Mouse (Mus musculus) stomach, postnatal 0 days (tissue): ENCODE data around the gene Abcb6. TPM values are rescaled to one million over a fixed set of nuclear protein-coding genes. Genes with fewer than 3 reads are reported as not detected.

Source experiments
- ATAC-seq: fragments of 200-750 bp; cut with Nextera tagmentation; 2 replicates; pipeline ENCODE4 v1.8.0; 2017; ENCODE audit not compliant: low FRiP score, low TSS enrichment
- DNase-seq: peaks from one replicate; pipeline ENCODE4 v3.0.0-alpha.2; 2016; ENCODE audit warnings: low spot score
- H3K27ac ChIP-seq: fragments of 300-500 bp; sonication (generic); replicated peaks from 2 replicates; pipeline ENCODE4 v1.5.1; 2014; ENCODE audit warnings: mild to moderate bottlenecking, control low read depth
- H3K27me3 ChIP-seq: fragments of 300-500 bp; sonication (generic); 2 replicates; pipeline ENCODE4 v1.6.1; 2014; ENCODE audit warnings: low read length; ENCODE audit not compliant: control insufficient read depth, insufficient read depth
- H3K36me3 ChIP-seq: fragments of 300-500 bp; sonication (generic); 2 replicates; pipeline ENCODE4 v1.6.1; 2014; ENCODE audit warnings: low read length, mixed read lengths; ENCODE audit not compliant: control insufficient read depth, insufficient read depth
- H3K4me1 ChIP-seq: fragments of 300-500 bp; sonication (generic); replicated peaks from 2 replicates; pipeline ENCODE4 v1.6.1; 2014; ENCODE audit warnings: antibody characterized with exemption; ENCODE audit not compliant: control insufficient read depth, insufficient read depth
- H3K4me2 ChIP-seq: fragments of 300-500 bp; sonication (generic); replicated peaks from 2 replicates; pipeline ENCODE4 v1.6.1; 2014; ENCODE audit warnings: low read depth, mild to moderate bottlenecking, control low read depth, moderate library complexity
- H3K4me3 ChIP-seq: fragments of 300-500 bp; sonication (generic); 2 replicates; pipeline ENCODE4 v1.5.1; 2014; ENCODE audit warnings: low read depth, low read length, control low read depth
- H3K9ac ChIP-seq: fragments of 300-500 bp; sonication (generic); 2 replicates; pipeline ENCODE4 v1.6.1; 2014; ENCODE audit warnings: mild to moderate bottlenecking, low read length, control low read depth, mixed read lengths
- H3K9me3 ChIP-seq: fragments of 300-500 bp; sonication (generic); 2 replicates; pipeline ENCODE4 v1.6.1; 2016; ENCODE audit warnings: low read length; ENCODE audit not compliant: control insufficient read depth
- CTCF ChIP-seq: IDR thresholded peaks from 2 replicates; pipeline ENCODE4 v1.5.1; 2016; ENCODE audit warnings: antibody characterized with exemption, low read depth, mild to moderate bottlenecking, moderate library complexity
- EP300 ChIP-seq: optimal IDR thresholded peaks from 2 replicates; pipeline ENCODE3; 2016; ENCODE audit warnings: antibody characterized with exemption
- WGBS: fragments of 180-500 bp; shearing (Covaris S2); extraction: QIAGEN DNeasy Blood & Tissue Kit; methylation state at CpG from one replicate; pipeline ENCODE4 v1.1.7; 2014; 5-methylcytosine and 5-hydroxymethylcytosine counted together
- polyA plus RNA-seq: library from polyadenylated mRNA; unstranded; fragments of >200 nt; fragmentation: Nextera tagmentation; extraction: Ambion mirVana; gene quantifications from 2 replicates; pipeline ENCODE4 v1.2.1, GENCODE M21; 2015

Abcb6 gene
- polyA plus RNA-seq, 1 experiment from 2014 or later = 20.9 TPM

- no peak for TF ChIP-seq EP300
- no peak for TF ChIP-seq CTCF
- Histone ChIP-seq H3K9ac (peak overlapping the region; percentile 96), H3K9me3 (no peaks in the 10 kb centered on the region), H3K36me3 (peaks cover 9% of the 10 kb centered on the region; the same call in 1 of the 2 replicates), H3K4me1 (no peaks in the 10 kb centered on the region; the same call in 1 of the 2 replicates), H3K4me3 (peak overlapping the region; percentile 91), H3K27me3 (no peaks in the 10 kb centered on the region), H3K4me2 (peak overlapping the region; percentile 95), H3K27ac (peak overlapping the region; percentile 76)
- ATAC-seq (no peak), DNase-seq (no peak)
- 10% methylated on average over 17 of the region's 17 CpGs for WGBS
These were observed 31.0 kb upstream of the Abcb6 start for GRCm38 (mm10) chr1:75211141-75211708.

GRCm38 (mm10) chr1:75210136-75211087 is 30.2 kb upstream of the Abcb6 start, which contains the start of the genes Glb1l and Stk16:
Gene Glb1l, minus strand, starts transcription at chr1:75210813.
Gene Stk16, plus strand, starts transcription at chr1:75210838.
- peak within 1 kb of the TSS; percentile 95 for H3K4me2 ChIP-seq
- 4% methylated on average over 42 of the region's 42 CpGs for WGBS
- TF ChIP-seq CTCF (no peak), EP300 (no peak)
- H3K9me3 ChIP-seq = no peaks in the 10 kb centered on the region
- H3K4me3 ChIP-seq = peak within 1 kb of the TSS; percentile 91
- DNase-seq (peak; percentile 97), ATAC-seq (peak; percentile 83)
- H3K27me3 ChIP-seq = no peaks in the 10 kb centered on the region
- peak within 1 kb of the TSS; percentile 76 for H3K27ac ChIP-seq
- H3K9ac ChIP-seq = peak within 1 kb of the TSS; percentile 96
- peaks cover 9% of the 10 kb centered on the region; the same call in 1 of the 2 replicates for H3K36me3 ChIP-seq
- no peaks in the 10 kb centered on the region; the same call in 1 of the 2 replicates for H3K4me1 ChIP-seq

GRCm38 (mm10) chr1:75208967-75209678 is 28.9 kb upstream of the Abcb6 start:
- peak; percentile 46 for DNase-seq
- Histone ChIP-seq H3K4me2 (peak overlapping the region; percentile 57), H3K36me3 (peaks cover 7% of the 10 kb centered on the region; the same call in 1 of the 2 replicates), H3K27me3 (no peaks in the 10 kb centered on the region), H3K4me1 (no peaks in the 10 kb centered on the region; the same call in 1 of the 2 replicates), H3K9ac (peak overlapping the region; percentile 67), H3K27ac (peak overlapping the region; percentile 69), H3K4me3 (peak overlapping the region; percentile 38), H3K9me3 (no peaks in the 10 kb centered on the region)
- TF ChIP-seq CTCF (no peak), EP300 (no peak)
- WGBS = 14% methylated on average over 34 of the region's 34 CpGs
- peak; percentile 26; the same call in 1 of the 2 replicates for ATAC-seq

- Histone ChIP-seq H3K27ac (no peak overlapping the region), H3K9ac (no peak overlapping the region), H3K4me3 (no peak overlapping the region), H3K36me3 (peaks cover 18% of the 10 kb centered on the region), H3K4me2 (no peak overlapping the region), H3K4me1 (no peaks in the 10 kb centered on the region), H3K9me3 (no peaks in the 10 kb centered on the region), H3K27me3 (no peaks in the 10 kb centered on the region)
- TF ChIP-seq EP300 (no peak), CTCF (no peak)
- ATAC-seq (no peak), DNase-seq (no peak)
- WGBS = 86% methylated on average over 1 of the region's 1 CpGs
These were observed 21.0 kb upstream of the Abcb6 start for GRCm38 (mm10) chr1:75201236-75201635.

GRCm38 (mm10) chr1:75192452-75192851 is 12.3 kb upstream of the Abcb6 start:
- peak; percentile 75 for ATAC-seq
- 0% methylated on average over 19 of the region's 19 CpGs for WGBS
- H3K4me2 ChIP-seq = peak overlapping the region; percentile 86
- H3K4me3 ChIP-seq = peak overlapping the region; percentile 83
- DNase-seq = peak; percentile 78
- no peak for TF ChIP-seq EP300
- TF ChIP-seq CTCF = no peak
- H3K27ac ChIP-seq = peak overlapping the region; percentile 97
- H3K9ac ChIP-seq = peak overlapping the region; percentile 91
- H3K9me3 ChIP-seq = no peaks in the 10 kb centered on the region
- H3K27me3 ChIP-seq = no peaks in the 10 kb centered on the region
- peaks cover 12% of the 10 kb centered on the region for H3K36me3 ChIP-seq
- H3K4me1 ChIP-seq = peaks cover 6% of the 10 kb centered on the region; the same call in 1 of the 2 replicates
